Mouse (Mus musculus) cerebellum, adult 8-10 months (tissue): ENCODE results near the gene Ppp1r3a.
"Not testable (repeated sequence)": the region's sequence is repeated elsewhere in the genome, so short reads cannot be mapped to it uniquely, and the experiment has no call there.

Experiments used
- DNase-seq: peaks from one replicate; pipeline ENCODE4 v3.0.0; 2022

Ppp1r3a gene

GRCm38 (mm10) chr6:14754901-14755591, at the start of gene Ppp1r3a:
TSS of gene Ppp1r3a (minus strand) at chr6:14755274.
- DNase-seq = no peak

GRCm38 (mm10) chr6:14787157-14787938, 32.3 kb upstream of the Ppp1r3a start:
- no peak for DNase-seq

DNA sequence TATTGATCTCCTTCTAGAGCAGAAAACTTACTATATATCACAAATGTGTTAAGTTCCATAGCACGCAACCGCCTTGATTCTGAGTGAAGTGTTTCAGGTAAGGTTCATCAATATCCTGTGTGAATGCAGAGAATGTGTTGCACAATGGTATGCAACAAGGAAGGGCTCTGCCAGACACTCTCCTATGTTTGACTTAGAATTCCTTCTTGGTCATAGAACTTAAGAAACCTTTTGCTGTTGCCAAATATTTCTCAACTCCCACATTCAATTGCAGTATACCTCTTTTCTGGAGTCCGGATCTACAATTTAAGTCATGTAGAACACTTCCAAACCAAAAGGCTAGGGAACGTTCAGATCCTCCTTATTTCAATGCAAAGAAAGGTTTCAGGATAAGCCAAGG, 22.8 kb upstream of the Ppp1r3a start:
- DNase-seq = no peak

- DNase-seq = no peak
Measured at GRCm38 (mm10) chr6:14771717-14772116, 16.6 kb upstream of the Ppp1r3a start.

DNA sequence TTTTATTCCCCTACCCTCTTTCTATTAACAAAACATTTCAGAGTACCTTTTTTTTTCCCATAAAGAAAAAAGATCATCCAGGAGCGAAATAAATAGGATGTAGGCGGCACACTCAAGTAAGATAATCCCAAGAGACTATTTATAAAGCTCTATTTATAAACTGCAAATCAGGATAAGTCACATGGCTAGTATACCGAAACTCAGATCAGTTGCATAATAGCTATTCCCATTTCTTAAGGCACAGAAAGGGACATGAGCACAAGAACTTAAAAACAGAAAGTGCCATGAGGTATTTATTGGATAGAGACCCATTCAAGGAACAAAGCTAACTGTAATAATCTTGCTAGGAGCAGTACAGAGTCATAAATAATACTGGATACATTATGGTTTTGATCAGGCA, 2.4 kb upstream of the Ppp1r3a start:
- no peak for DNase-seq

DNA sequence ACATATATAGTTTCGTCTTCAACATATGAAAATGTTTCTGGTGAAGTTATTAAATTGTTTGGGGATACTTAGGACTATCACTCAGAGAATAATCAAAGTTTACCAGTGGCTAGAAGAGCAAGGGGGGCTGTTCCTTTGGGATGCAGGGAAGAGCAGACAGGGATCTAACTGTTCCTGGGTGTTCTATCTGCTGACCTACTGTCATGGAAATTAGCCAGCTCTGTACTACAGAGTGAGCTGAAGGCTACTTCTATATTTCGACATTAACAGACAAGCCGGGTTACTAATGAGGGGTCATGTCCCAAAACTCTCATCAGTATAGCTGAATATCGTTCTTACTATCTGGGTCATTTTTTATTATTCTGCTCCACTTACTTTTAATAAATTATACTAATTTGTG, 1.6 kb downstream of the Ppp1r3a start:
- no peak for DNase-seq

GRCm38 (mm10) chr6:14752211-14752610, 2.9 kb downstream of the Ppp1r3a start:
- no peak for DNase-seq

DNA sequence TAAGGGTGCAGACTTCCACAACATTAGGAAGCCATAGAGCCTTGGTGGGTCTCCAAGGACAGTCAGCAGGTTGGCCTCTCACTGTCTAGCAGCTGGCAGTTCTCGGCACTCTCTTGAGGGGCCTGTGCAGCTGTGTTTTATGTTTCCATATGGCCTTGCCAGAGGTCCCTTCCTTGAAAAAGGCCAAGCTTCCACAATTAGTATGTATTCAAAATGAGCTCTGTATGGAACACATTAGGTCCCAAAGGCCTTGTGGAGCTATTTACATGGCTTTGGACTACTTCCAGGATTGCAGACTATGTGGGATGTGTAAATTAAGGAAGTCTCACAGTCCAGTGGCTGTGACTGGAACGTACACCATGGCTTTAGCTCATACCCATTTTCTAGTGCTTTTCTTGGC, 8.1 kb downstream of the Ppp1r3a start:
- DNase-seq = no peak

GRCm38 (mm10) chr6:14736017-14736416, 19.1 kb downstream of the Ppp1r3a start:
- DNase-seq = no peak

GRCm38 (mm10) chr6:14731011-14731410, 24.1 kb downstream of the Ppp1r3a start:
- no peak for DNase-seq

- no peak for DNase-seq
Measured at GRCm38 (mm10) chr6:14720772-14721414, 34.2 kb downstream of the Ppp1r3a start.

DNA sequence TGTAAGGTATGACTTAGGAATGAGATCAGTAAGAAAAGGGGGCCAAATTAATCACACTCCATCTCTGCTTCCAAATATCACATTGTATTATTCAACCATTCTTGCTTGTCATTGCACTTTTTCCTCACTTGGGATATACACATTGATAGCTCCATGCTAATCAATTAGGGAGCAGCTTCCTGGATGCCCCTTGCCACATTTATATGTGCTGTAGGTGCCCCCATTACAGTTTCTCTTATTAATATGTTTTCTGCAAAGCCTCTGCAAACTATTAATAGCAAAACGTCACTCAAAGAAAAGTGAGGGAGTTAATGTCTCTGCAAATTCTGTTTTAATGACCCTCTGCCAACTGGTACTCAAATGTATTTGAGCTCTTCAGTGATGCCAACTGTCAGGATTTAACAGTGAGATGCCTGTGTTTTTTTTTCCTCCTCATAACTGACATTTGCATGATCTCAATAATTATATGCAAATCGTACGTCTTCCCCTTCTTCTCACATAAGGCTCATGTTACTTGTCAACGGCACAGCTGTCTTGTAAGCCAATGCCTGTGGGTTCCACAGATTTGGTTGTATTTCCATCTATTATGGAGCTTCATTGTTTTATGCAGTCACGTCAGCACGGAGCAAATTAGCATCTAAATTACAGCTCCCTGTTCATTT, 34.8 kb downstream of the Ppp1r3a start:
- no peak for DNase-seq

GRCm38 (mm10) chr6:14715129-14715989, 39.7 kb downstream of the Ppp1r3a start:
- DNase-seq = no peak

DNA sequence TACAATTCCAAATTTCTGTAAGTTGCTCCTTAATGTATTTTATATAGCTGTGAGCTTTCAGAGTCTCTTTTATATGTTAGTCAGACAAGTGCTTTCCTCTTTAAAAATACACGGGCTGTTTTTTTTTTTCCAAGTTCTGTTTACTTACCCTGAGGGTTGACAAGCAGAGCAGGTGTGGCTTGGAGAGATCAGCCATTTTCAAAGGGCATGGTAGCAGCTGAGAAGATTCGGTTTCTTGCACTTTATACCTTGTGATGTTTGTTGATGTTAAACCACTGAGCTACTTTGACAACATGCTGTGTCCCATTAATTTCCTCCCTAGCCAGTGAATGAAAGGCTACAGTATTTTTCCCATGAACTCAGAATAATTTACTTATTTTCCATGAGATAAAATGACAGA, 42.9 kb downstream of the Ppp1r3a start:
- no peak for DNase-seq

- no peak for DNase-seq
Measured at GRCm38 (mm10) chr6:14700030-14700429, 55.0 kb downstream of the Ppp1r3a start.

DNA sequence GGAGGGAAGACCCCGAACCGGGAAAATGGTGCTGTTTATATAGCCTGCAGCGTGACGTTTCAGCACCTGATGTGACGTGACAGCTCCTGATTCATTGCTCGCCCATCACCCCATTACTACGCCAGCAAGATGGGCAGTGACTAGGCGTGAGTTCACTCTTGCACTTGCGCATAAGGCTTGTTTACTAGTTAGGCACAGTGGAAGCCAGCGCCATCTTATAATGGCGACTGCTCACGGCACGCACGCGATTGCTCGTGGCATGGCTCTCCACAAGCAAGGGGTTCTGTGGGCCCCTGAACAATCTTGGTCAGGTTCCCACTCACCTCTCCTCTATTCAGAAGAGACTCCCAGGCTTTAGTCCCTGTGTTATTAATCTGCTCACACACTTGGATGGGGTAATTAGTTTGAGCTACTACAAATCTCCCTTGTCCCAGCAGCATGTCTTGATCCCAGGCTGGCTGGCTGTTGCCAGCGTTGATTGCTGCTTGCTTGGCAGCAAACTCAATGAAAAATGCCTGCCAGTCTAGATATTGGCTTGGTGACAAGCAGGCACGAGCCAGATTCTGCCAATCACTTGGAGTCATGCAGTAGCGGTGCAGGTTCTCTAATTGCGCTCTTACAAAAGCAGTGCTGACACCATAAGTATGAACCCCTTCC, 75.7 kb downstream of the Ppp1r3a start:
- not testable (repeated sequence) for DNase-seq

DNA sequence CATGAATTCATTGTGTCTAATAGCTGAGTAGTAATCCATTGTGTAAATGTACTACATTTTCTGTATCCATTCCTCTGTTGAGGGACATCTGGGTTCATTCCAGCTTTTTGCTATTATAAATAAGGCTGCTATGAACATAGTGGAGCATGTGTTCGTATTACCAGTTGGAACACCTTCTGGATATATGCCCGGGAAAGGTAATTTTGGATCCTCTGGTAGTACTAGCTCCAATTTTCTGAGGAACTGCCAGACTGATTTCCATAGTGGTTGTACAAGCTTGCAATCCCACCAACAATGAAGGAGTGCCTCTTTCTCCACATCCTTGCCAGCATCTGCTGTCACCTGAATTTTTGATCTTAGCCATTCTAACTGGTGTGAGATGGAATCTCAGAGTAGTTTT, 86.1 kb downstream of the Ppp1r3a start:
- DNase-seq = not testable (repeated sequence)

GRCm38 (mm10) chr6:14667651-14668050, 87.4 kb downstream of the Ppp1r3a start:
- not testable (repeated sequence) for DNase-seq
